Mouse (Mus musculus) CH12.LX (cell line): ENCODE results near the gene Ppp1r27. TPM values are rescaled to one million over a fixed set of nuclear protein-coding genes. Genes with fewer than 3 reads are reported as not detected.

Source experiments
- DNase-seq: peaks from one replicate; pipeline ENCODE4 v3.0.0-alpha.2; 2013; ENCODE audit errors: extremely low read depth
- H3K27ac ChIP-seq: 2 replicates; pipeline ENCODE4 v1.5.1; 2012; ENCODE audit warnings: low read depth, mild to moderate bottlenecking, control low read depth, moderate library complexity; ENCODE audit not compliant: insufficient read depth
- H3K27me3 ChIP-seq: replicated peaks from 2 replicates; pipeline ENCODE3; 2012; ENCODE audit warnings: inconsistent platforms
- H3K36me3 ChIP-seq, 2 experiments: replicated peaks in 1 of 2; 2 replicates each; pipeline versions ENCODE3 to v1.6.1; 2012; ENCODE audit warnings: inconsistent platforms in 1 of 2, low read length in 1 of 2, mild to moderate bottlenecking in 1 of 2, mixed read lengths in 1 of 2, moderate library complexity in 1 of 2; ENCODE audit not compliant: control insufficient read depth in 1 of 2, insufficient read depth in 1 of 2
- H3K4me1 ChIP-seq, 2 experiments: 2 replicates each; pipeline ENCODE4 v1.6.1; 2012; ENCODE audit warnings: inconsistent platforms in 1 of 2, moderate library complexity in 1 of 2; ENCODE audit not compliant: insufficient read depth in 2 of 2, control insufficient read depth in 1 of 2
- H3K4me2 ChIP-seq: 2 replicates; pipeline ENCODE4 v1.6.1; 2012; ENCODE audit warnings: low read depth, mild to moderate bottlenecking, control low read depth; ENCODE audit not compliant: poor library complexity, insufficient read depth, severe bottlenecking
- H3K4me3 ChIP-seq, 3 experiments: fragments of 150-350 bp in 1 of 3; sonication (generic) in 1 of 3; replicated peaks in 1 of 3; 2 replicates each; pipeline versions ENCODE3 to v1.5.1; 2011 to 2012; ENCODE audit warnings: low read depth in 2 of 3, low read length in 2 of 3, mild to moderate bottlenecking in 2 of 3, moderate library complexity in 2 of 3, control low read depth in 1 of 3, improper control_type of control experiment in 1 of 3, inconsistent platforms in 1 of 3, mixed read lengths in 1 of 3; ENCODE audit not compliant: poor library complexity in 1 of 3
- H3K79me2 ChIP-seq: replicated peaks from 2 replicates; pipeline ENCODE4 v1.6.1; 2012; ENCODE audit warnings: mild to moderate bottlenecking, moderate library complexity; ENCODE audit not compliant: control insufficient read depth, poor library complexity, insufficient read depth, severe bottlenecking; ENCODE audit errors: extremely low read depth
- H3K9ac ChIP-seq: 2 replicates; pipeline ENCODE4 v1.6.1; 2012; ENCODE audit warnings: low read depth, mild to moderate bottlenecking, control low read depth, moderate library complexity; ENCODE audit not compliant: insufficient read depth
- H3K9me3 ChIP-seq: replicated peaks from 2 replicates; pipeline ENCODE3; 2012; ENCODE audit warnings: low read length, inconsistent platforms, mixed read lengths
- CHD1 ChIP-seq: IDR thresholded peaks from 2 replicates; pipeline ENCODE4 v1.6.1; 2012; ENCODE audit warnings: low read depth, low read length, improper control_type of control experiment, inconsistent platforms
- CHD2 ChIP-seq: IDR thresholded peaks from 2 replicates; pipeline ENCODE4 v1.6.1; 2011; ENCODE audit warnings: low read length, improper control_type of control experiment
- CTCF ChIP-seq, 2 experiments: IDR thresholded peaks in 1 of 2; conservative IDR thresholded peaks in 1 of 2; 2 replicates each; pipeline ENCODE4 v1.5.1; 2011 to 2012; ENCODE audit warnings: low read depth in 2 of 2, low read length in 2 of 2, improper control_type of control experiment in 1 of 2, inconsistent platforms in 1 of 2, mild to moderate bottlenecking in 1 of 2, moderate library complexity in 1 of 2
- ELF1 ChIP-seq: IDR thresholded peaks from 2 replicates; pipeline ENCODE4 v1.6.1; 2014; ENCODE audit warnings: low read depth, mild to moderate bottlenecking, inconsistent platforms, low read length, improper control_type of control experiment
- HCFC1 ChIP-seq: IDR thresholded peaks from 2 replicates; pipeline ENCODE4 v1.6.1; 2012; ENCODE audit warnings: low read depth, mild to moderate bottlenecking, inconsistent platforms, low read length, improper control_type of control experiment
- IRF4 ChIP-seq: IDR thresholded peaks from 2 replicates; pipeline ENCODE4 v1.6.1; 2014; ENCODE audit warnings: low read depth, mild to moderate bottlenecking, inconsistent platforms, low read length, improper control_type of control experiment
- JUND ChIP-seq: conservative IDR thresholded peaks from 2 replicates; pipeline ENCODE4 v1.6.1; 2011; ENCODE audit warnings: low read depth, low read length, improper control_type of control experiment
- KAT2A ChIP-seq: IDR thresholded peaks from 2 replicates; pipeline ENCODE4 v1.6.1; 2012; ENCODE audit warnings: low read length, improper control_type of control experiment, inconsistent platforms; ENCODE audit not compliant: insufficient replicate concordance
- MAFK ChIP-seq: IDR thresholded peaks from 2 replicates; pipeline ENCODE4 v1.6.1; 2011; ENCODE audit warnings: low read length, improper control_type of control experiment; ENCODE audit not compliant: insufficient replicate concordance
- MAX ChIP-seq: IDR thresholded peaks from 2 replicates; pipeline ENCODE4 v1.6.1; 2011; ENCODE audit warnings: low read length, improper control_type of control experiment
- MAZ ChIP-seq: IDR thresholded peaks from 2 replicates; pipeline ENCODE4 v1.6.1; 2012; ENCODE audit warnings: low read depth, mild to moderate bottlenecking, inconsistent platforms, low read length, improper control_type of control experiment, moderate library complexity
- MEF2A ChIP-seq: IDR thresholded peaks from 2 replicates; pipeline ENCODE4 v1.6.1; 2014; ENCODE audit warnings: low read depth, mild to moderate bottlenecking, inconsistent platforms, low read length, improper control_type of control experiment, borderline replicate concordance
- MYC ChIP-seq: IDR thresholded peaks from 2 replicates; pipeline ENCODE4 v1.6.1; 2011; ENCODE audit warnings: low read depth, mild to moderate bottlenecking, improper control_type of control experiment, low read length
- NRF1 ChIP-seq: IDR thresholded peaks from 2 replicates; pipeline ENCODE4 v1.6.1; 2014; ENCODE audit warnings: low read depth, mild to moderate bottlenecking, inconsistent platforms, low read length, improper control_type of control experiment, moderate library complexity
- POLR2A ChIP-seq: IDR thresholded peaks from 2 replicates; pipeline ENCODE4 v1.6.1; 2011; ENCODE audit warnings: low read depth, mild to moderate bottlenecking, improper control_type of control experiment, low read length
- POLR2AphosphoS2 ChIP-seq: IDR thresholded peaks from 2 replicates; pipeline ENCODE4 v1.6.1; 2011; ENCODE audit warnings: low read depth, low read length, improper control_type of control experiment
- SIN3A ChIP-seq: IDR thresholded peaks from 2 replicates; pipeline ENCODE4 v1.6.1; 2012; ENCODE audit warnings: low read length, improper control_type of control experiment, inconsistent platforms
- TBP ChIP-seq: conservative IDR thresholded peaks from 2 replicates; pipeline ENCODE4 v1.6.1; 2011; ENCODE audit warnings: low read depth, low read length, improper control_type of control experiment
- USF1 ChIP-seq: IDR thresholded peaks from 2 replicates; pipeline ENCODE4 v1.6.1; 2014; ENCODE audit warnings: low read depth, mild to moderate bottlenecking, inconsistent platforms, low read length, improper control_type of control experiment
- USF2 ChIP-seq: conservative IDR thresholded peaks from 2 replicates; pipeline ENCODE4 v1.6.1; 2011; ENCODE audit warnings: low read depth, low read length, improper control_type of control experiment
- ZC3H11A ChIP-seq: IDR thresholded peaks from 2 replicates; pipeline ENCODE4 v1.6.1; 2012; ENCODE audit warnings: low read depth, mild to moderate bottlenecking, inconsistent platforms, low read length, improper control_type of control experiment
- ZMIZ1 ChIP-seq: IDR thresholded peaks from 2 replicates; pipeline ENCODE4 v1.6.1; 2012; ENCODE audit warnings: low read depth, mild to moderate bottlenecking, inconsistent platforms, low read length, improper control_type of control experiment
- ZNF384 ChIP-seq: IDR thresholded peaks from 2 replicates; pipeline ENCODE4 v1.6.1; 2012; ENCODE audit warnings: low read depth, low read length, improper control_type of control experiment, inconsistent platforms
- dilution Hi-C: fragments of 300-500 bp; cut with MboI; formaldehyde crosslinking; loops from 2 replicates; pipeline ENCODE4 v1.14.3; 2020; ENCODE audit warnings: low sequenced_read_pairs; ENCODE audit not compliant: extremely low pct_unique_long_range_greater_than_20kb, extremely low pct_ligation_motif_present
- in situ Hi-C: fragments of 300-500 bp; cut with MboI; formaldehyde crosslinking; loops from 3 replicates; pipeline ENCODE4 v1.14.3; 2019; ENCODE audit warnings: low sequenced_read_pairs, low pct_ligation_motif_present, low pct_unique_long_range_greater_than_20kb, mixed read lengths
- polyA plus RNA-seq: library from polyadenylated mRNA; unstranded; fragments of >175 nt; gene quantifications from 2 replicates; pipeline ENCODE4 v1.2.1, GENCODE M21; 2012; ENCODE audit warnings: low read depth; ENCODE audit not compliant: insufficient read length
- total RNA-seq, 2 experiments: library from RNA; depleted of rRNA; stranded (reverse); fragments of 300-350 nt in 1 of 2; fragments of >200 nt in 1 of 2; gene quantifications; 2 replicates each; pipeline ENCODE4 v1.2.3; 2012 to 2014

Gene Ppp1r27
- total and polyA plus RNA-seq, 3 experiments, result not detected

DNA sequence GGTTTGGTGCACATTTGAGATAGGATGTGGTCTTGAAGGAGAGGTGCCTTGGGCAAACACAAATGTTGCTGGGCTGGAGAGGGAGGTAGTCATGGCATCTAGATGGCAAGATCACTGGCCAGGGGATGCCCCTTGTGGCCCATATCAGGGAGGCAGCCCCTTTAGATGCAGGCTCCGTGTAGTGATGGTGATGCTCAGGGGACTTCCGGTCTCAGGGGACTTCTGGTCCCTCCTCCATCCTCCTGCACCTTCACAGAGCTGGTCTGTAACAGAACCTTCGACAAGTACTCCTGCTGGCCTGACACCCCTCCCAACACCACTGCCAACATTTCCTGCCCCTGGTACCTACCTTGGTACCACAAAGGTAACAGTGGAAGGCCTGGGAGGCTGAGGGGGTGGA is 15.1 kb downstream of the Ppp1r27 start:
- in situ Hi-C loops, result no loop called here
- dilution Hi-C loops, result no loop called here
- H3K9ac ChIP-seq, result no peak overlapping the region
- peaks cover 0 to 2% of the 10 kb centered on the region in 2 experiments for H3K36me3 ChIP-seq
- H3K9me3 ChIP-seq, result peaks cover 4% of the 10 kb centered on the region
- peaks cover 27 to 37% of the 10 kb centered on the region in 2 experiments for H3K4me1 ChIP-seq
- no peak overlapping the region for H3K4me2 ChIP-seq
- H3K27me3 ChIP-seq, result peaks cover 38% of the 10 kb centered on the region
- H3K79me2 ChIP-seq, result no peaks in the 10 kb centered on the region
- peak; percentile 66 for DNase-seq
- TF ChIP-seq ELF1, result peak; percentile 72
- no peak for TF ChIP-seq SIN3A
- TF ChIP-seq POLR2A, result no peak
- H3K27ac ChIP-seq, result no peak overlapping the region
- H3K4me3 ChIP-seq, result no peak overlapping the region

- no peak overlapping the region for H3K4me2 ChIP-seq
- H3K36me3 ChIP-seq, result no peaks in the 10 kb centered on the region
- no peaks in the 10 kb centered on the region for H3K79me2 ChIP-seq
- peaks cover 38% of the 10 kb centered on the region for H3K27me3 ChIP-seq
- H3K27ac ChIP-seq, result no peak overlapping the region
- H3K4me3 ChIP-seq, result no peak overlapping the region
- peaks cover 27 to 30% of the 10 kb centered on the region in 2 experiments for H3K4me1 ChIP-seq
- no peak overlapping the region for H3K9ac ChIP-seq
- TF ChIP-seq CTCF (conservative IDR thresholded peaks at IDR 0.05 in 1 of 2, IDR thresholded peaks at IDR 0.05 in 1 of 2; ENCODE audit: low read depth in 2 of 2, low read length in 2 of 2), result no peak
- no peak for TF ChIP-seq USF2
- no peak for TF ChIP-seq POLR2A
- no peak for TF ChIP-seq USF1
- no peak for TF ChIP-seq MAX
- no peak for TF ChIP-seq MAFK
- no peak for DNase-seq
- in situ Hi-C loops, result no loop called here
- H3K9me3 ChIP-seq, result peaks cover 8% of the 10 kb centered on the region
- dilution Hi-C loops, result no loop called here
These were observed 15.8 kb downstream of the Ppp1r27 start for GRCm38 (mm10) chr11:120535145-120535544.

DNA sequence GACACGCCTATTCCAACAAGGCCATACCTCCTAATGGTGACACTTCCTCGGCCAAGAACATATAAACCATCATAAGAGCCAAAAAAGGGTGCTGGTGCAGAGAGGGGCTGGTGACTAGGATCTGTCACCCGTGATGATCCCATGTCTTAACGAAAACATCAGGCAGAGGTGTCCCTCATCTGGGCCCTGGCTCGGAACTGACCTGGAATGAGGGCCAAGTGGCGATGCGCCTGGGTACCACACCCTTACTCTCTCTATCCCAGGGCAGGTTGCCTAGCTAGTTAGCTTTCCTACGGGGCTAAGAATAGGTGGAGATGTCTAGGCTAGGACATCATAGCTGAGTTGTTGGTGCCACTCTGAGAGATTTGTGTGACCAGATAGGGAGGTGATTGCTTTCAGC is 16.8 kb downstream of the Ppp1r27 start:
- H3K36me3 ChIP-seq, result no peaks in the 10 kb centered on the region
- TF ChIP-seq CHD1 (no peak), ZNF384 (no peak), CTCF (conservative IDR thresholded peaks at IDR 0.05 in 1 of 2, IDR thresholded peaks at IDR 0.05 in 1 of 2; ENCODE audit: low read depth in 2 of 2, low read length in 2 of 2) (no peak), MEF2A (no peak), JUND (no peak), MAZ (no peak), ZC3H11A (no peak), HCFC1 (no peak), POLR2A (no peak), IRF4 (no peak), CHD2 (no peak), TBP (no peak), ZMIZ1 (no peak), POLR2AphosphoS2 (no peak), MYC (no peak), KAT2A (no peak), SIN3A (no peak), NRF1 (no peak)
- no peaks in the 10 kb centered on the region for H3K79me2 ChIP-seq
- H3K4me2 ChIP-seq, result no peak overlapping the region
- peaks cover 9% of the 10 kb centered on the region for H3K9me3 ChIP-seq
- no peak overlapping the region for H3K27ac ChIP-seq
- no peak overlapping the region for H3K4me3 ChIP-seq
- dilution Hi-C loops (no loop called here), in situ Hi-C loops (no loop called here)
- DNase-seq, result no peak
- peaks cover 16 to 30% of the 10 kb centered on the region in 2 experiments for H3K4me1 ChIP-seq
- H3K9ac ChIP-seq, result no peak overlapping the region
- peaks cover 40% of the 10 kb centered on the region for H3K27me3 ChIP-seq
